Mouse (Mus musculus): Measurements from ENCODE around the gene Pced1b.
A peak's percentile ranks its signal among the peaks of the same experiment; 100 is the strongest.

The Pced1b gene

GRCm38 (mm10) chr15:97288690-97289089 lies 41.8 kb downstream of the Pced1b start:
- no peak for DNase-seq

GRCm38 (mm10) chr15:97289176-97289575 lies 42.3 kb downstream of the Pced1b start:
- DNase-seq: no peak

- no peak for DNase-seq
Measured at GRCm38 (mm10) chr15:97290351-97290750, 43.4 kb downstream of the Pced1b start.

GRCm38 (mm10) chr15:97291291-97292050 lies 44.6 kb downstream of the Pced1b start:
- DNase-seq: no peak

GRCm38 (mm10) chr15:97307935-97308334 lies 61.0 kb downstream of the Pced1b start:
- no peak for DNase-seq

- DNase-seq: no peak
Measured at GRCm38 (mm10) chr15:97309533-97309932, 62.6 kb downstream of the Pced1b start.

GRCm38 (mm10) chr15:97310251-97310650 lies 63.3 kb downstream of the Pced1b start:
- DNase-seq: no peak

- DNase-seq: peak; percentile 21
Measured at GRCm38 (mm10) chr15:97311211-97311610, 64.3 kb downstream of the Pced1b start.

- no peak for DNase-seq
Measured at GRCm38 (mm10) chr15:97311937-97312336, 65.0 kb downstream of the Pced1b start.

GRCm38 (mm10) chr15:97314720-97315421 lies 68.0 kb downstream of the Pced1b start:
- DNase-seq: no peak

- no peak for DNase-seq
Measured at GRCm38 (mm10) chr15:97315422-97315757, 68.5 kb downstream of the Pced1b start.

GRCm38 (mm10) chr15:97318365-97319001 lies 71.6 kb downstream of the Pced1b start:
- no peak for DNase-seq

GRCm38 (mm10) chr15:97322821-97323220 lies 75.9 kb downstream of the Pced1b start:
- no peak for DNase-seq

- no peak for DNase-seq
Measured at GRCm38 (mm10) chr15:97323466-97323865, 76.6 kb downstream of the Pced1b start.

GRCm38 (mm10) chr15:97324311-97324710 lies 77.4 kb downstream of the Pced1b start:
- DNase-seq: no peak

GRCm38 (mm10) chr15:97327500-97328081 lies 80.7 kb downstream of the Pced1b start:
- DNase-seq: peak; percentile 62

- DNase-seq: no peak
Measured at GRCm38 (mm10) chr15:97332582-97332981, 85.7 kb downstream of the Pced1b start.

GRCm38 (mm10) chr15:97337636-97338352 lies 90.9 kb downstream of the Pced1b start:
- no peak for DNase-seq

GRCm38 (mm10) chr15:97338377-97339060 lies 91.6 kb downstream of the Pced1b start:
- DNase-seq: no peak

GRCm38 (mm10) chr15:97342336-97342735 lies 95.4 kb downstream of the Pced1b start:
- peak; percentile 16 for DNase-seq

- DNase-seq: peak; percentile 9
Measured at GRCm38 (mm10) chr15:97342945-97343344, 96.0 kb downstream of the Pced1b start.

GRCm38 (mm10) chr15:97343921-97344320 lies 97.0 kb downstream of the Pced1b start:
- no peak for DNase-seq

All from thymus, postnatal 14 days (tissue).